In genomic region chr11:86637697-86638096, GRCm38 (mm10) we compare ENCODE assay signal across 16 mouse cellular contexts.
"Had no signal": no experiment of that assay in that cellular context is flagged by ENCODE, and none has a peak within 500 bp of the region (broad histone marks: within the 10 kb centered on the region; RNA-seq: fewer than 3 reads in every experiment).

No protein-coding gene starts in this region.

- H3K36me3 ChIP-seq: stomach, embryonic 15.5 days had no signal

- H3K4me2 ChIP-seq: lung, embryonic 15.5 days; midbrain, embryonic 11.5 days; midbrain, embryonic 13.5 days; midbrain, embryonic 15.5 days; neural tube, embryonic 12.5 days; stomach, embryonic 15.5 days had no signal

- H3K27me3 ChIP-seq: lung, embryonic 15.5 days; megakaryocyte, embryonic 14.5 days; midbrain, embryonic 13.5 days; midbrain, embryonic 15.5 days; neural tube, embryonic 12.5 days; stomach, embryonic 15.5 days had no signal

- H3K4me3 ChIP-seq: lung, embryonic 15.5 days; megakaryocyte, embryonic 14.5 days; midbrain, embryonic 13.5 days; midbrain, embryonic 15.5 days; neural tube, embryonic 12.5 days; stomach, embryonic 15.5 days had no signal

- H3K27ac ChIP-seq: lung, embryonic 15.5 days; macrophage; midbrain, embryonic 13.5 days; midbrain, embryonic 15.5 days; neural tube, embryonic 12.5 days; stomach, embryonic 15.5 days; stomach, postnatal 0 days had no signal

- H3K4me1 ChIP-seq: lung, embryonic 15.5 days; midbrain, embryonic 13.5 days; midbrain, embryonic 15.5 days; neural tube, embryonic 12.5 days; stomach, embryonic 15.5 days had no signal

- H3K9me3 ChIP-seq: lung, embryonic 15.5 days; megakaryocyte, embryonic 14.5 days; midbrain, embryonic 13.5 days; midbrain, embryonic 15.5 days; neural tube, embryonic 12.5 days; stomach, embryonic 15.5 days had no signal

- ATAC-seq: midbrain, embryonic 13.5 days; midbrain, embryonic 15.5 days had no signal

- DNase-seq: lung, adult 2 months; lung, postnatal 10 days; lung, postnatal 36 days; right cerebral cortex, postnatal 14 days; thymus, adult 2 months; thymus, postnatal 25 days; thymus, postnatal 4 days had no signal

- H3K9ac ChIP-seq: lung, embryonic 15.5 days; midbrain, embryonic 13.5 days; midbrain, embryonic 15.5 days; neural tube, embryonic 12.5 days; stomach, embryonic 15.5 days had no signal
